Mouse (Mus musculus): Measurements from ENCODE around the gene Cdkn2d. TPM values are rescaled to one million over a fixed set of nuclear protein-coding genes. Genes with fewer than 3 reads are reported as not detected.
"Not testable (repeated sequence)": the region's sequence is repeated elsewhere in the genome, so short reads cannot be mapped to it uniquely, and the experiment has no call there.

The Cdkn2d gene
- polyA plus RNA-seq, 1 experiment from 2014 or later = 125 TPM

DNA sequence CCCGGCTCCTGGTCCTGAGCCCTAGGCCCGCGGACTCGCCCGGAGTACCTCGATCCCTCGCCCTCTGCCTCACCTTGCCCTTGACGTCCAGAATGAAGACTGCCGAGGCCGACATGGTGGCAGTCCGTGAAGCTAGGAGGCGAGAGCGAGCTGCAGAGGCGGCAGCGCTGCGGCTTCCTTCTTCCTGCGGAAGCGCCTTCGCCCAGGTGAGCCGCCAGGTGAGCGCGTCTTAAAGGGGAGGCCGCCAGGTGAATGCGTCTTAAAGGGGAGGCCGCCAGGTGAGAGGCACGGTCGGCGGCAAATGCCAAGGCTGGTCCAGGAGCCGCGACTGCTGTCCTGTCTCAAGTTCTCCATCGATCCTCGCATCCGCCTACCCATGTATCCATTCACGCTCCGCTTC lies 20.9 kb upstream of the Cdkn2d start, which contains the start of gene Ap1m2:
Gene Ap1m2, minus strand, starts transcription at position 204 of the 400 bp plus-strand sequence.
- 8% methylated on average over 35 of the region's 35 CpGs for WGBS
- Histone ChIP-seq H3K4me1 (ENCODE audit: control insufficient read depth, insufficient read depth, low read length) (no peaks in the 10 kb centered on the region), H3K36me3 (ENCODE audit: control insufficient read depth, insufficient read depth, low read length) (no peaks in the 10 kb centered on the region), H3K4me2 (ENCODE audit: low read depth, low read length) (peak within 1 kb of the TSS; percentile 29; the same call in 1 of the 2 replicates), H3K9ac (replicated peaks; ENCODE audit: low read depth, low read length) (0 out of 2 replicates have a peak within 1 kb of the TSS, but pooled peaks have one; percentile 21), H3K27ac (ENCODE audit: low read depth, low read length) (no peak within 1 kb of the TSS), H3K4me3 (ENCODE audit: low read depth, low read length) (0 out of 2 replicates have a peak within 1 kb of the TSS, but pooled peaks have one; percentile 13), H3K9me3 (ENCODE audit: control insufficient read depth, low read length) (no peaks in the 10 kb centered on the region), H3K27me3 (ENCODE audit: control insufficient read depth, insufficient read depth, low read length) (peaks cover 6% of the 10 kb centered on the region; the same call in 1 of the 2 replicates)
- ATAC-seq (ENCODE audit: low read depth) = no peak

DNA sequence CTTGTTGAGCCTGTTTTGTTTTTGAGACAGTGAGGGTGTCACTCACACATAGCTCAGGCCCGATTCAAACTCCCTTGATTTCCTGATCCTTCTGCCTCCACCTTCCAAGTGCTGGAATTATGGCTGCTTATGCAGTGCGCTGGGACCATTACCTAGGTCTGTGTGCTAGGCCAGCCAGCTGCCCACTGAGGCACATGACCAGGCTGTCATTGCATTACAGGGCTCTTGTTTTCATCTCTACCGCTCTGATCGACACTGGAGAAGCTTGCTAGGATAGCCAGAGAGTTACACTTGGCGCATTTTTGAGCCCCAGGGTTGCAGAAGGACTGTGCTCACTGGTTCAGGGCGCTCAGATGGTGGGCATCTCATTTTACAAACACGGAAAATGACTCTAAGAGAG lies 20.5 kb upstream of the Cdkn2d start:
- Histone ChIP-seq H3K36me3 (ENCODE audit: control insufficient read depth, insufficient read depth, low read length) (no peaks in the 10 kb centered on the region), H3K27ac (ENCODE audit: low read depth, low read length) (no peak overlapping the region), H3K4me2 (ENCODE audit: low read depth, low read length) (0 out of 2 replicates have a peak overlapping the region, but pooled peaks have one; percentile 29), H3K9me3 (ENCODE audit: control insufficient read depth, low read length) (no peaks in the 10 kb centered on the region), H3K4me1 (ENCODE audit: control insufficient read depth, insufficient read depth, low read length) (no peaks in the 10 kb centered on the region), H3K27me3 (ENCODE audit: control insufficient read depth, insufficient read depth, low read length) (peaks cover 6% of the 10 kb centered on the region; the same call in 1 of the 2 replicates), H3K4me3 (ENCODE audit: low read depth, low read length) (0 out of 2 replicates have a peak overlapping the region, but pooled peaks have one; percentile 13), H3K9ac (replicated peaks; ENCODE audit: low read depth, low read length) (0 out of 2 replicates have a peak overlapping the region, but pooled peaks have one; percentile 21)
- ATAC-seq (ENCODE audit: low read depth) = no peak
- WGBS = 29% methylated on average over 7 of the region's 7 CpGs

DNA sequence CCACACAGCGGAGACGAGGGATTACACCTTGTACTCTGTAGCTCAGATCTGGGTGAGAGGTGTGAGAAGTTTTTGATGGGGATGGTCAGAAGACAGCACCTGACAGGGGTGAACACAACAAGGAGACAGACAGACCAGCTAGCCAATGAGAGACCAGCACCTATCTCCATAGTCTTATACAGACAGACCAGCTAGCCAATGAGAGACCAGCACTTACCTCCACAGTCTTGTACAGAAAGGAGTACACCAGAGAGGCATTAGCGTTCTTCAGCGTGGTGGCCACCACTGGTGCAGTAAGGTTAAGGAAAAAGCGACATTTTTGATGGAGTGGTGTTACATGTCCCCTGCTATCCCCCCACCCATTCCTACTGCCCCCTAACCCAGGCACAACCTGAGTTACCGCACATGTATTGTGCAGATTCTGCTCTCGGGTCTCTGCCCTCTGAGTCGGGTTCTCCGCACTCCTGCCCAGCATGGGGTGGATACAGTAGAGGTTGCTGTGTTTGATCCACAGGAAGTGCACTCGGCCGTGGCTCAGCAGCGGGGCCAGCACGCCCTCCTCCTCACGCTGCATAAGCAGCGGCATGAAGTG lies 18.0 kb upstream of the Cdkn2d start:
- H3K36me3 ChIP-seq (ENCODE audit: control insufficient read depth, insufficient read depth, low read length) = no peaks in the 10 kb centered on the region
- H3K27ac ChIP-seq (ENCODE audit: low read depth, low read length) = no peak overlapping the region
- no peak overlapping the region for H3K4me3 ChIP-seq (ENCODE audit: low read depth, low read length)
- H3K27me3 ChIP-seq (ENCODE audit: control insufficient read depth, insufficient read depth, low read length) = peaks cover 6% of the 10 kb centered on the region; the same call in 1 of the 2 replicates
- H3K4me2 ChIP-seq (ENCODE audit: low read depth, low read length) = no peak overlapping the region
- no peak overlapping the region for H3K9ac ChIP-seq (replicated peaks; ENCODE audit: low read depth, low read length)
- no peaks in the 10 kb centered on the region for H3K9me3 ChIP-seq (ENCODE audit: control insufficient read depth, low read length)
- H3K4me1 ChIP-seq (ENCODE audit: control insufficient read depth, insufficient read depth, low read length) = no peaks in the 10 kb centered on the region
- no peak for ATAC-seq (ENCODE audit: low read depth)
- WGBS = 71% methylated on average over 15 of the region's 15 CpGs

DNA sequence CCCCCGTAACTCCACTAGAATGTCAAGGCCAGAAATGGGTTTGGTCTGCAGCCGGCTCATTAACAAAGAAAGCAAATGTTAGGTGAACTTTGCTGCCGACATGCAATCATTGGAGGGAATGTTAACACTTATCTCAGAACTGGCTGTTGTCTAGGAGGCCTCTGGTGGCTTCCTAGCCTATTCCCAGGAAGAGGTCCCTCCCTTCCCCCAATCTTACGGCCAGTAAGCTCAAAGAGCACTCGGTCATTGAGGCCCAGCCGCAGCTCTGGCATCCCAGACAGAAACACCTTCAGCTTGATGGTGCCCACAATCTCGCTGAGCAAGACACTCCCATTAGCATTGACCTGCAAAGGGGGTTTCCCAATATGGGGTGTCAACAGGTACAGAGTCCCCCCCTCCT lies 13.9 kb upstream of the Cdkn2d start:
- no peaks in the 10 kb centered on the region for H3K9me3 ChIP-seq (ENCODE audit: control insufficient read depth, low read length)
- H3K27me3 ChIP-seq (ENCODE audit: control insufficient read depth, insufficient read depth, low read length) = no peaks in the 10 kb centered on the region
- no peaks in the 10 kb centered on the region for H3K4me1 ChIP-seq (ENCODE audit: control insufficient read depth, insufficient read depth, low read length)
- H3K27ac ChIP-seq (ENCODE audit: low read depth, low read length) = no peak overlapping the region
- no peak for ATAC-seq (ENCODE audit: low read depth)
- H3K36me3 ChIP-seq (ENCODE audit: control insufficient read depth, insufficient read depth, low read length) = no peaks in the 10 kb centered on the region
- no peak overlapping the region for H3K9ac ChIP-seq (replicated peaks; ENCODE audit: low read depth, low read length)
- no peak overlapping the region for H3K4me3 ChIP-seq (ENCODE audit: low read depth, low read length)
- 84% methylated on average over 7 of the region's 7 CpGs for WGBS
- H3K4me2 ChIP-seq (ENCODE audit: low read depth, low read length) = no peak overlapping the region

DNA sequence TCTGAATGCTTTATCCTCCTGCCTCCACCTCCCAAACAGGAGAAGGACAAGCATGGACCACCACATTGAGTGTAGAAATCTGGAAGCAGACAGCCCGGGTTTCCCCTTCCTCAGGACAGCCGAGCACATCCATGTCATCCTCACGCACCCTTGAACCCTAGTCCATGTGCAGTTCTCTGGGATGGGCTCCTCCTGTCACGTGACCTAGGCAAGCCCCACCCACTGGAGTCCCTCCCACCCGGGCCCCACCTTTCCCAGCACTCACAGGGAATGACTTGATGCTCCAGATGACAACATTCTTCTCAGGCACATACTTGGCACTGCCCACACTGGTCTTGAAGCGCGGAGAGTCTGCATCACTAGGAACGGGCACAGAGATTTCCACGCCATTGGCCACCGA lies 7.8 kb upstream of the Cdkn2d start:
- Histone ChIP-seq H3K27me3 (ENCODE audit: control insufficient read depth, insufficient read depth, low read length) (no peaks in the 10 kb centered on the region), H3K27ac (ENCODE audit: low read depth, low read length) (no peak overlapping the region), H3K36me3 (ENCODE audit: control insufficient read depth, insufficient read depth, low read length) (no peaks in the 10 kb centered on the region), H3K4me2 (ENCODE audit: low read depth, low read length) (no peak overlapping the region), H3K9me3 (ENCODE audit: control insufficient read depth, low read length) (no peaks in the 10 kb centered on the region), H3K9ac (replicated peaks; ENCODE audit: low read depth, low read length) (no peak overlapping the region), H3K4me3 (ENCODE audit: low read depth, low read length) (no peak overlapping the region), H3K4me1 (ENCODE audit: control insufficient read depth, insufficient read depth, low read length) (no peaks in the 10 kb centered on the region)
- ATAC-seq (ENCODE audit: low read depth) = no peak
- 89% methylated on average over 10 of the region's 10 CpGs for WGBS

DNA sequence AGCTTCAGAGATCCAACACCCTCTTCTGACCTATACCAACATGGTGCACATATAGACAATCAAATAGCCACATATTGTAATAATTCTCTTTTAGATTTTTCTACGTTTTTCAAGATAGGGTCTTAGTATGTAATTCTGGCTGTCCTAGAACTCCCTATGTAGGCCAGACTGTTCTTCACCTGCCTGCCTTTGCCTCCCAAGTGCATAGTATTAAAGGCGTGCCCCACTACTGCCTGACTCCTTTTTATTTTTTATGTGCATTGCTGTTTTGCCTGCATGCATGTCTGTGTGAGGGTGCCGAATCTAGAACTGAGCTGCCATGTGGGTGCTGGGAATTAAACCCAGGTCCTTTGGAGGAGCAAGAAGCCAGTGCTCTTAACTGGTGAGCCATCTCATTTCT lies 1.1 kb upstream of the Cdkn2d start:
- H3K27me3 ChIP-seq (ENCODE audit: control insufficient read depth, insufficient read depth, low read length) = no peaks in the 10 kb centered on the region
- no peak overlapping the region for H3K4me3 ChIP-seq (ENCODE audit: low read depth, low read length)
- peaks cover 18% of the 10 kb centered on the region for H3K4me1 ChIP-seq (ENCODE audit: control insufficient read depth, insufficient read depth, low read length)
- ATAC-seq (ENCODE audit: low read depth) = no peak
- H3K27ac ChIP-seq (ENCODE audit: low read depth, low read length) = no peak overlapping the region
- no peaks in the 10 kb centered on the region for H3K9me3 ChIP-seq (ENCODE audit: control insufficient read depth, low read length)
- H3K36me3 ChIP-seq (ENCODE audit: control insufficient read depth, insufficient read depth, low read length) = no peaks in the 10 kb centered on the region
- no peak overlapping the region for H3K4me2 ChIP-seq (ENCODE audit: low read depth, low read length)
- 95% methylated on average over 3 of the region's 3 CpGs for WGBS
- no peak overlapping the region for H3K9ac ChIP-seq (replicated peaks; ENCODE audit: low read depth, low read length)

DNA sequence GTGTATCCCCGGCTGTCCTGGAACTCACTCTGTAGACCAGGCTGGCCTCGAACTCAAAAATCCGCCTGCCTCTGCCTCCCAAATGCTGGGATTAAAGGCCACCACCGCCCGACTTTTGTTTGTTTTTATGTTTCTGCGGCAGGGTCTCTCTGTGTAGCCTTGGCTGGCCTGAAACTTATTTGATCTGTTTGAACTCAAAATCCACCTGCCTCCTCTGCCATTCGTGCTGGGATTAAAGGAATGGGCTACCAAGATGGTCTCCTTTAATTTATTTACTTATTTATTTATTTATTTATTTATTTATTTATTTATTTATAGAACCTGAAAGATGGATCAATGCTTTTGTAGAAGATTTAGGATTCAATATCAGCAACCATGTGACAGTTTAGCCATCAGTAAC lies 661 bp upstream of the Cdkn2d start:
- H3K27ac ChIP-seq (ENCODE audit: low read depth, low read length); H3K9me3 ChIP-seq (ENCODE audit: control insufficient read depth, low read length); H3K36me3 ChIP-seq (ENCODE audit: control insufficient read depth, insufficient read depth, low read length); ATAC-seq (ENCODE audit: low read depth); H3K27me3 ChIP-seq (ENCODE audit: control insufficient read depth, insufficient read depth, low read length): not testable (repeated sequence)
- H3K4me1 ChIP-seq (ENCODE audit: control insufficient read depth, insufficient read depth, low read length) = peaks cover 22% of the 10 kb centered on the region
- 0 out of 2 replicates have a peak overlapping the region, but pooled peaks have one; percentile 75 for H3K9ac ChIP-seq (replicated peaks; ENCODE audit: low read depth, low read length)
- H3K4me3 ChIP-seq (ENCODE audit: low read depth, low read length) = peak overlapping the region; percentile 74; the same call in 1 of the 2 replicates
- 17% methylated on average over 7 of the region's 7 CpGs for WGBS
- H3K4me2 ChIP-seq (ENCODE audit: low read depth, low read length) = peak overlapping the region; percentile 62

DNA sequence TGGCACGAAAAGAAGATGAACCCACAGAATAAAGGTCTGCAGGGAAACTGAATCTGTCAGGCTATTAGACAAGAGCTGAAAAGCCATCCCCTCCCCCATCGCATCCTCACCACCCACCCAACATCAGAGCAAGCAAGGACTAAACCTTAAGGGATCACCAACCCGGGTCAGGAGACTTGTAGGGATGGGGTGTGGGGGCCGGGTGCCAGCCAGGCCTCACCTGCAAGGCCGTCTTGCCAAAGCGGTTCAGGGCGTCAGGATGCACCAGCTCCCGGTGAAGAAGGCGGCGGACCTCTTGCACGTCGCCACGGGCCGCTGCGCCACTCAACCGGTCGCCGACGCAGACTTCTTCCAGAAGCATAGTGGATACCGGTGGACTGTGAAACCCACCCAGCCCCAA lies 618 bp downstream of the Cdkn2d start:
- Histone ChIP-seq H3K4me3 (ENCODE audit: low read depth, low read length) (peak overlapping the region; percentile 74), H3K36me3 (ENCODE audit: control insufficient read depth, insufficient read depth, low read length) (no peaks in the 10 kb centered on the region), H3K9ac (replicated peaks; ENCODE audit: low read depth, low read length) (peak overlapping the region; percentile 75), H3K4me2 (ENCODE audit: low read depth, low read length) (peak overlapping the region; percentile 62), H3K27me3 (ENCODE audit: control insufficient read depth, insufficient read depth, low read length) (no peaks in the 10 kb centered on the region), H3K27ac (ENCODE audit: low read depth, low read length) (peak overlapping the region; percentile 74), H3K9me3 (ENCODE audit: control insufficient read depth, low read length) (no peaks in the 10 kb centered on the region), H3K4me1 (ENCODE audit: control insufficient read depth, insufficient read depth, low read length) (peaks cover 26% of the 10 kb centered on the region)
- ATAC-seq (ENCODE audit: low read depth) = no peak
- under 1% methylated on average over 20 of the region's 20 CpGs for WGBS

DNA sequence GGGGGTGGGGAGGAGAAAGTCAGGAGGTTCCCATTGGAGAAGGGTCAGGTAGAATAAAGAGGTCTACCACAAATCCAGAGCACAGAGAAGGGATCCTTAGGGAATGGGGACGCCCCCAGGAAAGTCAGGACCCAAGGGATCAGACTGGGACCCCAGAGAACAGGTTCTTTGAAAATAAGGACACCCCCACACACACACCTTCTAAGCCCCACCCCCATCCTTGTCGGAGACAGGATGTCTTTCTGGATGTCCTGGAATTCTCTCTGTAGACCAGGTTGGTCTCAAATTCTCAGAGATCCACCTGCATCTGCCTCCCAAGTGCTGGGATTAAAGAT lies 1.9 kb downstream of the Cdkn2d start:
- peak overlapping the region; percentile 62; the same call in 1 of the 2 replicates for H3K4me2 ChIP-seq (ENCODE audit: low read depth, low read length)
- ATAC-seq (ENCODE audit: low read depth) = no peak

More for the DNA sequence above, 1.9 kb downstream of the Cdkn2d start:
- Histone ChIP-seq H3K4me3 (ENCODE audit: low read depth, low read length) (no peak overlapping the region; the same call in 1 of the 2 replicates), H3K27ac (ENCODE audit: low read depth, low read length) (no peak overlapping the region), H3K4me1 (ENCODE audit: control insufficient read depth, insufficient read depth, low read length) (peaks cover 26% of the 10 kb centered on the region), H3K9me3 (ENCODE audit: control insufficient read depth, low read length) (no peaks in the 10 kb centered on the region), H3K27me3 (ENCODE audit: control insufficient read depth, insufficient read depth, low read length) (no peaks in the 10 kb centered on the region), H3K36me3 (ENCODE audit: control insufficient read depth, insufficient read depth, low read length) (peaks cover 7% of the 10 kb centered on the region; the same call in 1 of the 2 replicates), H3K9ac (replicated peaks; ENCODE audit: low read depth, low read length) (no peak overlapping the region)
- WGBS = 90% methylated on average over 2 of the region's 2 CpGs
